Mouse (Mus musculus) frontal cortex, postnatal 14 days (tissue): ENCODE results near the gene Mzf1.
"Not testable (repeated sequence)": the region's sequence is repeated elsewhere in the genome, so short reads cannot be mapped to it uniquely, and the experiment has no call there.

Source experiments
- DNase-seq, 2 experiments: peaks; one replicate each; pipeline ENCODE4 v3.0.0; 2022; ENCODE audit warnings: low spot score in 2 of 2

Mzf1 gene

GRCm38 (mm10) chr7:13054287-13055010, at the start of gene Mzf1:
Mzf1 (minus strand) TSS chr7:13054764.
- peak; percentile 95 to 98 for DNase-seq

DNA sequence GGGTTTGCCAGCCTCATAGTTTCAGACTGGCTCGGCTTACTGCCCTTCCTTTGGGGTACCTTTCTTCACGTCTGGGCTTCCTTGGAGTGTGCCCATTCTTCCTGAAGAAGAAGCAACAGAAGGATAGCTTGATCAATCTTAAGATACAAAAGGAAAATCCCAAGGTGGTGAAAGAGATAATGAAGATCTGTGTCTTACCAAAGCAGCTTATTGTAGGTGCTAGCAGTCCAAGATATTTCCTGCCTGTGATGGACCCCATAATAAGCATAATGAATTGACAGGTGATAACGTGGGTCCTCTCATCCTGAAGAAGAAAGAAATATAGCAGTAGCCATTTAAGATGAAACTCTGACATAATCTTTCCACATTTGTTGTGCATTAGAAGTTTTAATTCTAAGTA, 40.5 kb upstream of the Mzf1 start, which contains the start of gene Vmn1r85:
Gene Vmn1r85, minus strand, starts transcription at position 101 of the 400 bp plus-strand sequence.
- no peak for DNase-seq

DNA sequence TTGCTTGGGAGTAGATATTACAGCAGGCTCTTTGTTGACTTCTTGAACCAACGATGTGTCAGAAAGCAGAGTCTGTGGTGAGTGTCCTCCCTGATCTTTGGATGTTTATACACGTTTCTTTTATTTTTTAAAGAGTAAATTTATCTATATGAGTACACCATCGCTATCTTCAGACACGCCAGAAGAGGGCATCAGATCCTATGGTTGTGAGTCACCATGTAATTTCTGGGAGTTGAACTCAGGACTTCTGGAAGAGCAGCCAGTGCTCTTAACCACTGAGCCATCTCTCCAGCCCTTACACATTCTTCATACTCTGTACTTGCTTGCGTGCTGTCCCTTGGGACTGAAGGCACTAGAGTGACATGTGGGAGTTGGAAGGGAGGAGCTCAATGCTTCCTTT, 17.7 kb upstream of the Mzf1 start:
- DNase-seq, result no peak

GRCm38 (mm10) chr7:13063399-13063798, 8.8 kb upstream of the Mzf1 start:
- not testable (repeated sequence) for DNase-seq

DNA sequence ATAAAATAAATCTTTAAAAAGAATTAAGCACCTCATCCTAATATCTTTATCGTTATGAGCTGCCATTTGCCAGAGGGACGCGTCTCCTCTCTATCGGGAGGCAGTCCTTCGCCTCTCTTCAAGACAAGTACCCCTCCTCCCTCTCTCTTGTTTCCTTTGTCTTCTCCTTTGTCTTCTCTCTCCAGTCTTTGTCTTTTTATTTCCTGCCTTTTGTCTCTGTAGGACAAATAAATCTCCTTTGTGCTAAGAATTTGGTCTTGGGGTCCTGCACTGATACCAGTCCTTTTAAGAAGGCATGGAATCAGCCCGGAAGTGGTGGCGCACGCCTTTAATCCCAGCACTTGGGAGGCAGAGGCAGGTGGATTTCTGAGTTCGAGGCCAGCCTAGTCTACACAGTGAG, 5.0 kb upstream of the Mzf1 start:
- DNase-seq, result no peak

- DNase-seq, result no peak
Measured at GRCm38 (mm10) chr7:13056913-13057700, 2.5 kb upstream of the Mzf1 start.

GRCm38 (mm10) chr7:13053961-13054286, 640 bp downstream of the Mzf1 start:
- no peak for DNase-seq

GRCm38 (mm10) chr7:13053501-13053900, 1.1 kb downstream of the Mzf1 start:
- no peak for DNase-seq

- no peak for DNase-seq
Measured at GRCm38 (mm10) chr7:13053001-13053400, 1.6 kb downstream of the Mzf1 start.

- DNase-seq, result no peak
Measured at GRCm38 (mm10) chr7:13046084-13046483, 8.5 kb downstream of the Mzf1 start.

DNA sequence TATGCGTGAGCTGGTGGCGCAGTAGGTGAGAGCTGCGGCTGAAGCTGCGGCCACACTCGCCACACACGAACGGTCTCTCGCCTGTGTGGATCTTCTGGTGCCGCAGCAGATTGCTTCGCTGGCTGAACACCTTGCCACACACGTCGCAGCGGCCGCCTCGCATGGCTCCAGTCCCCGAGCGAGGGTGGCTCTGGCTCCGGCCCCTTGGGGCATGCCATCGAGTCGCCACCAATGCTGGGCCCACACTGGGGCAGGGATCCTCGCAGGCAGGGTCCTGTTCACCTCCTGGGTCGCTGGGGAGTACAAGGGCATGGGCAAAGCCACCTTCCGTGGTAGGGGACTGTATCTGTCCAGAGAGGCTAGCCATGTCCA, 10.3 kb downstream of the Mzf1 start:
- DNase-seq, result no peak

DNA sequence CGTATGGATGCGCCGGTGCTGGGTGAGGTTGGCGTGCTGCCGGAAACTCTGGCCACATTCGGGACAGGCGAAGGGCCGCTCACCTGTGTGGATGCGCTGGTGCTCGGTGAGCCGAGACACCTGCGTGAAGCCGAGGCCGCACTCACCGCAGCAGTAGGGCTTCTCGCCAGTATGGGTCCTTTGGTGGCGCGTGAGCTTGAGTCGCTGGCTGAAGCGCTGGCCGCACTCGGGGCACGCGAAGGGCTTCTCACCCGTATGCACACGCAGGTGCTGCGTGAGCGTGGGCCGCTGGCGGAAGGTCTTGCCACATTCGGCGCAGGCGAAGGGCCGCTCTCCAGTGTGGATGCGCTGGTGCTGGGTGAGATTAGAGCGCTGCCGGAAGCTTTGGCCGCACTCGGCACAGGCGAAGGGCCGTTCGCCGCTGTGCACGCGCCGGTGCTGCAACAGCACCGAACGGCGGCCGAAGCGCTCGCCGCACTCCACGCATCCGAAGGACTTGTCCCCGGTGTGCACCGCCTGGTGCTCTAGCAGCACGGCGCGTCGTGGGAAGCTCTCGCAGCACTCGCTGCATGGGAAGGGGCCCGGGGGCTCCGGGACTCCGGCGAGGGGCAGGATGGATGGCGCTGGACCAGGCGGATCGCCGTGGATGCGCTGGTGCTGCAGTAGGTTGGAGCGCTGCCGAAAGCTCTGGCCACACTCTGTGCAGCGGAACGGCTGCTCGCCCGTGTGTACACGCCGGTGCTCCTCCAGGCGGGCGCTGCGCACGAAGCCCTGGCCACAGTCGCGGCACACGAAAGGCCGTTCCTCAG, 10.9 kb downstream of the Mzf1 start:
- no peak for DNase-seq

DNA sequence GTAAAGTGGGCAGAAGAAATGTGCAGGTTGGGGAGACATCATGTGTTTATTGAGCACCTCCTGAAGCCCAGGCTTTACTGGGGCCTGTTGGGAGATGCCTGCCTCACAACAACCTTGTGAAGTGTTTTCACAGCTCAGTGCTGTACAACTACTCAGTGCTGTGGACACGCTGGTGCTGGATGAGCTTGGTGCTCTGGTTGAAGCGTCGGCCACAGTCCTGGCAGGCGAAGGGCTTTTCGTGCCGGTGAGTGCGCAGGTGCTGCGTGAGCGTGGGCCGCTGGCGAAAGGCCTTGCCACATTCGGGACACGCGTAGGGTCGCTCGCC, 11.5 kb downstream of the Mzf1 start:
- DNase-seq, result no peak

GRCm38 (mm10) chr7:13042511-13042910, 12.1 kb downstream of the Mzf1 start:
- no peak for DNase-seq

GRCm38 (mm10) chr7:13041256-13041655, 13.3 kb downstream of the Mzf1 start:
- DNase-seq, result no peak

- no peak for DNase-seq
Measured at GRCm38 (mm10) chr7:13039181-13039580, 15.4 kb downstream of the Mzf1 start.

- DNase-seq, result no peak
Measured at GRCm38 (mm10) chr7:13038621-13039169, 15.9 kb downstream of the Mzf1 start.

GRCm38 (mm10) chr7:13037901-13038555, 16.5 kb downstream of the Mzf1 start, which contains the start of gene Ube2m:
Ube2m (minus strand) TSS chr7:13038275.
- DNase-seq, result peak; percentile 98 to 99

DNA sequence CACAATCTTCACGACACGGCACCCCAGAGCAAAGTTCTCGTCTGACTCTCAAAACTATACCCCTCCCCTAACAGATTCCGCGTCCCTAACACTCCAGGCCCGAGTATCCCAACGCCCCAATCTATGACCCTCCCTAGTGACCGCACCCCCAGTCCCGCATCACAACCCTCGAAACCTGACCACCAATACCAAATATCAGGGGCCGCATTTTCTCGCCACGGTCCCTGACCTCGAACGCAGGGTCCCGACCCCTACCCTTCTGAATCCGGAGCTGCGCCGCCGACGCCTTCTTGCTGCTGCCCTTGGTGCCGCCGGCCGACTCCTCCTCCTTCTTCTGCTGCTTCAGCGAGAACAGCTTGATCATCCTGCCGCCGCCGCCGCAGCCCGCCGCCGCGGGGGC, 17.2 kb downstream of the Mzf1 start:
- no peak for DNase-seq

- no peak for DNase-seq
Measured at GRCm38 (mm10) chr7:13036806-13037205, 17.8 kb downstream of the Mzf1 start.

DNA sequence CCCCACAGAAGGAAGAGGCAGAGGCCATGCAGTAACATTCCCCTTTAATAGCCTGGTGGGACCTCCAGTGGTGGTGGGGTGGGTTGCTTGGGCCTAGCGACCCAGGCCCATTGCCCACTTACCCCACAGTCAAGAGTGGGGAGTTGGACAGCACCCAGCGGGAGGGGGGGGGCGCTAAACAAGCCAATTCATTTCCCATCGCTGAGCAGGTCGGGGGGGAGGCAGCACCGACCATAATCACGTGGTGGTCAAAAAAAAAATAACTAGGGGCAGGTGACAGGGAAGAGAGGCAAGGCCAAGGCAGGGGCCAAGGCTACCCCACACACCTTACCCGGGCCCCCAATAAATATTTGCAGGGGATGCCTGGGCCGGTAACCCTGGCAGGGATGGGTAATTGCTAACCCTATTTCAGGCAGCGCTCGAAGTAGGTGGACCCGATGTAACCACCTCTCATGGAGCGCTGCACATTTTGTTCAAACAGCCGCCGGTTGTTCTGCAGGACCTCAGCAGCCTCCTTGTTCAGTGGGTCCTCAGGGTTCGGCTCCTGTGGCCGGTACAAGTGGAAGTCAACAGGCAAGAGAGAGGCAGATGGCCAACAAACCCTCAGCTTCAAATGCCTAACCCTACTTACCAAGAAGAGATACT, 19.2 kb downstream of the Mzf1 start:
- no peak for DNase-seq
